Comparison of ENCODE assay signal across 9 mouse cellular contexts in the genomic region with DNA sequence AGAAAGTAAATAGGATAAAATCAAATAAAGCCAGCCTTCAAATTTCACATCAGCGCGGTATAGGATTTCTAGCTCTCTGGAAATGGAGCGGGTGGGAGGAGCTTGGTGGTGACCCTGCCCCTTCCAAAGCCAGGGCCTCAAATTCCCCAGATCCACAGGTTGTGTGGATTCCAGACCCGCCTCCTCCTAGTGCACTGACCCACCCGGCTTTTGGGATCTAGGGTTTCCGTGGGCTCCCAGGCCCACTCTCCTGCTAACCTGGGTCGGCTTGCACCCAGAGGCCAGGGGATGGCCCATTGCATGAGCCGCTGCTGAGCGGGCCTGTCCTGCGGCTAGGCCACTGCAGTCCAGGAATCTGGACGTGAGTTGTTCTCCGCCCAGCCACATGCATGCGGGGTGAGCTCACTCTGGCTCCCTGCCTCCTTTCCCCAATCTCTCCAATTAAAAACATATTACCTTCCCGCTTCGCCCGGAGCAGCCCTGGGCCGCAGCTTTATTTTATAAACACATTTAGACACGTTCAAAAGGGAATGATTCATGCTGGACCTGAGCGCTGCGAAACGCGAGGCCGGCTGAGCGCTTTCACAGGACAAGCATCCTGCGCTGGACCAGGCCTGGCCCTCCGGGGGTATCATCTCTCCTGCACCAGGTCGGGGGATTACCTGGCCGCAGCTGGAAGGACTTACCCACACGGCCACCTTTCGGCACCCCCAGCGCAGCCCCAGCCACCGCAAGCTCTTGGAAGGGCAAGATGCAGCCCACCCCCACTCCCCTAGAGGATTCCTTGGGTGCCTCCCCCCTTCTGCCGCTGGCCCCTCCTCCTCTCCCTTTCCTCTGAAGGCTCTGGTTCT.
DNase-seq lines count a peak whose midpoint lies in the region; ATAC-seq lines count a peak whose summit lies in the region.
"Had no signal": no experiment of that assay in that cellular context is flagged by ENCODE, and none has a peak within 500 bp of the region (broad histone marks: within the 10 kb centered on the region; RNA-seq: fewer than 3 reads in every experiment).

No protein-coding gene starts in this region.

- no peaks in the 10 kb centered on the region for H3K36me3 ChIP-seq in forebrain, embryonic 11.5 days (ENCODE audit: control insufficient read depth, insufficient read depth, low read length)
- H3K36me3 ChIP-seq in limb, embryonic 12.5 days, result no peaks in the 10 kb centered on the region
- H3K36me3 ChIP-seq in midbrain, embryonic 16.5 days (ENCODE audit: control insufficient read depth, insufficient read depth, low read length), result no peaks in the 10 kb centered on the region

- no peaks in the 10 kb centered on the region for H3K9me3 ChIP-seq in forebrain, embryonic 11.5 days (ENCODE audit: control insufficient read depth, low read length)
- peaks cover 5% of the 10 kb centered on the region; the same call in 1 of the 2 replicates for H3K9me3 ChIP-seq in limb, embryonic 12.5 days
- H3K9me3 ChIP-seq in midbrain, embryonic 16.5 days (replicated peaks; ENCODE audit: control insufficient read depth, low read length, poor library complexity, severe bottlenecking), result no peaks in the 10 kb centered on the region

- H3K27ac ChIP-seq in forebrain, embryonic 11.5 days (ENCODE audit: low read depth, low read length), result no peak overlapping the region
- peak overlapping the region; percentile 95 for H3K27ac ChIP-seq in limb, embryonic 12.5 days
- no peak overlapping the region for H3K27ac ChIP-seq in midbrain, embryonic 16.5 days (ENCODE audit: low read length)

- intact Hi-C loops in heart, postnatal 10 days (cut with DNase I), result no loop called here

- 0 out of 2 replicates have a peak, but pooled peaks cover 2% of the 10 kb centered on the region for H3K4me1 ChIP-seq in forebrain, embryonic 11.5 days (replicated peaks; ENCODE audit: control insufficient read depth, insufficient read depth, low read length)
- H3K4me1 ChIP-seq in limb, embryonic 12.5 days (replicated peaks), result peaks cover 64% of the 10 kb centered on the region
- H3K4me1 ChIP-seq in midbrain, embryonic 16.5 days (ENCODE audit: control insufficient read depth, insufficient read depth, low read length), result peaks cover 8% of the 10 kb centered on the region; the same call in 1 of the 2 replicates
- H3K4me1 ChIP-seq: megakaryocyte, embryonic 14.5 days had no signal

- H3K4me3 ChIP-seq in forebrain, embryonic 11.5 days (ENCODE audit: low read depth, low read length), result peak overlapping the region; percentile 10; the same call in 1 of the 2 replicates
- H3K4me3 ChIP-seq in limb, embryonic 12.5 days (replicated peaks), result peak overlapping the region; percentile 31
- peak overlapping the region; percentile 24 for H3K4me3 ChIP-seq in midbrain, embryonic 16.5 days (ENCODE audit: low read depth, low read length)
- H3K4me3 ChIP-seq: megakaryocyte, embryonic 14.5 days had no signal

- WGBS in forebrain, embryonic 11.5 days, result 4% methylated on average over 33 of the region's 33 CpGs
- 1% methylated on average over 33 of the region's 33 CpGs for WGBS in limb, embryonic 12.5 days
- WGBS in midbrain, embryonic 16.5 days, result 5% methylated on average over 33 of the region's 33 CpGs

- peak overlapping the region; percentile 42 for H3K4me2 ChIP-seq in forebrain, embryonic 11.5 days (ENCODE audit: low read depth, low read length, severe bottlenecking)
- H3K4me2 ChIP-seq in limb, embryonic 12.5 days, result peak overlapping the region; percentile 60
- peak overlapping the region; percentile 52 for H3K4me2 ChIP-seq in midbrain, embryonic 16.5 days (ENCODE audit: low read length)

- H3K27me3 ChIP-seq in forebrain, embryonic 11.5 days (ENCODE audit: control insufficient read depth, insufficient read depth, low read length), result 0 out of 2 replicates have a peak, but pooled peaks cover 2% of the 10 kb centered on the region
- H3K27me3 ChIP-seq in limb, embryonic 12.5 days, result peaks cover 15% of the 10 kb centered on the region
- no peaks in the 10 kb centered on the region for H3K27me3 ChIP-seq in midbrain, embryonic 16.5 days (ENCODE audit: control insufficient read depth, insufficient read depth, low read depth, low read length)

- peak; percentile 97 for DNase-seq in NIH3T3 (ENCODE audit: low read depth)
- DNase-seq in forebrain, embryonic 11.5 days (ENCODE audit: low spot score), result peak; percentile 60
- DNase-seq in heart, postnatal 10 days, result peak; percentile 79 to 82
- DNase-seq in thymus, postnatal 14 days, result no peak
- no peak for DNase-seq in cerebellum, adult 9-11 months
- no peak for DNase-seq in layer of hippocampus, postnatal 10 days (ENCODE audit: low spot score in 2 of 2)

- H3K9ac ChIP-seq in forebrain, embryonic 11.5 days (ENCODE audit: low read length), result peak overlapping the region; percentile 31
- H3K9ac ChIP-seq in limb, embryonic 12.5 days (replicated peaks), result 0 out of 2 replicates have a peak overlapping the region, but pooled peaks have one; percentile 44
- H3K9ac ChIP-seq in midbrain, embryonic 16.5 days (ENCODE audit: low read depth, low read length), result peak overlapping the region; percentile 41

- peak; percentile 69; the same call in 1 of the 2 replicates for ATAC-seq in forebrain, embryonic 11.5 days (replicated peaks; ENCODE audit: low FRiP score)
- peak; percentile 86 for ATAC-seq in limb, embryonic 12.5 days (ENCODE audit: insufficient number of reproducible peaks, insufficient read depth, low FRiP score, low TSS enrichment, low read depth)
- ATAC-seq in midbrain, embryonic 16.5 days, result peak; percentile 34; the same call in 1 of the 2 replicates

Comparison
In these comparisons a context has a peak if more than half of its experiments do, and no peak if none do; other contexts are left out.
1. DNase-seq: peak in NIH3T3 (single experiment), forebrain, embryonic 11.5 days (single experiment) and heart, postnatal 10 days (2 of 2); none in thymus, postnatal 14 days (single experiment), cerebellum, adult 9-11 months (single experiment) and layer of hippocampus, postnatal 10 days (0 of 2).
2. ATAC-seq: peak in every context shown above with its lines; median percentile 86 in limb, embryonic 12.5 days; 69 in forebrain, embryonic 11.5 days; 34 in midbrain, embryonic 16.5 days.
3. Peak in every context shown above with its lines, with median percentiles within 50 percentile points of each other: H3K4me2 ChIP-seq, H3K4me3 ChIP-seq and H3K9ac ChIP-seq.